Mouse (Mus musculus) embryonic fibroblast, embryonic 13.5 days (primary cell): ENCODE data around the gene Klhdc2. TPM values are rescaled to one million over a fixed set of nuclear protein-coding genes. Genes with fewer than 3 reads are reported as not detected.

Source experiments
- H3K27ac ChIP-seq: 2 replicates; pipeline ENCODE4 v1.5.1; 2012; ENCODE audit warnings: low read length, control low read depth, inconsistent platforms; ENCODE audit not compliant: insufficient read depth
- H3K4me1 ChIP-seq: 2 replicates; pipeline ENCODE4 v1.6.1; 2011; ENCODE audit warnings: low read length; ENCODE audit not compliant: control insufficient read depth, insufficient read depth
- H3K4me3 ChIP-seq: 2 replicates; pipeline ENCODE4 v1.5.1; 2011; ENCODE audit warnings: mild to moderate bottlenecking, control low read depth, low read length; ENCODE audit not compliant: insufficient read depth
- CTCF ChIP-seq: IDR thresholded peaks from 2 replicates; pipeline ENCODE4 v1.5.1; 2011; ENCODE audit warnings: mild to moderate bottlenecking, control low read depth, low read length, moderate library complexity, borderline replicate concordance; ENCODE audit not compliant: insufficient read depth
- POLR2A ChIP-seq: IDR thresholded peaks from 2 replicates; pipeline ENCODE4 v1.6.1; 2011; ENCODE audit warnings: low read depth, mild to moderate bottlenecking, control low read depth, low read length, moderate library complexity
- polyA plus RNA-seq: library from polyadenylated mRNA; stranded (reverse); fragments of >200 nt; gene quantifications from 2 replicates; pipeline ENCODE4 v1.2.4, GENCODE M21; 2011; ENCODE audit warnings: low read depth; ENCODE audit not compliant: missing spikeins, insufficient read length

Gene Klhdc2
- polyA plus RNA-seq, 1 experiment: 88.5 TPM

DNA sequence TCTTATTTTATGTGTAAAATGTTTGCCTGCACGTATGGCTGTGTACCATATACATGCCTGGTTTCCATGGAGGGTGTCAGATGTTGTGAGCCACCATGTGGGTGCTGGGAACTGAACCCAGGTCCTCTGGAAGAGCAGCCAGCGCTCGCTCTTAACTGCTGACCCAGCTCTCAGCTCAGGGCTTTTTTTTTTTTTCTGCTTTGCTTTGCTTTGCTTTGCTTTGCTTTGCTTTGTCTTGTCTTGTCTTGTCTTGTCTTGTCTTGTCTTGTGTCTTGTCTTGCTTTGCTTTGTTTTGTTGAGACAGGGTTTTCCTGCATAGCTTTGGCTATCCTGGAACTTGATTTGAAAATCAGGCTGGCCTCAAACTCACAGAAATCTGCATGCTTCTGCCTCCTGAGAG is 15.6 kb upstream of the Klhdc2 start:
- H3K4me1 ChIP-seq: no peaks in the 10 kb centered on the region
- TF ChIP-seq CTCF: no peak
- no peak for TF ChIP-seq POLR2A
- H3K4me3 ChIP-seq: no peak overlapping the region
- no peak overlapping the region for H3K27ac ChIP-seq

DNA sequence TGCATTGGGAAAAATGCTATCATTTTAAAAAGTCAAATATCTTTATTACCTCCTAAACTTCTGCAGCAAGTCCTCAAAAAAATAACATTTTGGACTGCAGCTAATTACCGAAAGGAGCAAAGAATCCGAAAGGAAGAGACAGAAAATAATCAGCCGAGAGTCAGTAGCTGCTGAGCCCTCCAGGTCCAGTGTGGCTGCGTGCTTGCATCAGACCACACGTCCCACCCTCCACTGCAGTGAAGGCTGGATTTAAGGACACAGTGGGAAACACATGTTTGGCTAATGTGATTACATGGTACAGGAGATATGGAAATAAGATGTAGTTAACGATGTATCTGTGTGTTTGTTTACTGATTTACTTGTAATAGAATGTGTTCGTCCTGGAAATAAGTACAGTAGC is 13.3 kb upstream of the Klhdc2 start:
- TF ChIP-seq CTCF (no peak), POLR2A (no peak)
- Histone ChIP-seq H3K4me3 (no peak overlapping the region), H3K27ac (no peak overlapping the region), H3K4me1 (no peaks in the 10 kb centered on the region)

DNA sequence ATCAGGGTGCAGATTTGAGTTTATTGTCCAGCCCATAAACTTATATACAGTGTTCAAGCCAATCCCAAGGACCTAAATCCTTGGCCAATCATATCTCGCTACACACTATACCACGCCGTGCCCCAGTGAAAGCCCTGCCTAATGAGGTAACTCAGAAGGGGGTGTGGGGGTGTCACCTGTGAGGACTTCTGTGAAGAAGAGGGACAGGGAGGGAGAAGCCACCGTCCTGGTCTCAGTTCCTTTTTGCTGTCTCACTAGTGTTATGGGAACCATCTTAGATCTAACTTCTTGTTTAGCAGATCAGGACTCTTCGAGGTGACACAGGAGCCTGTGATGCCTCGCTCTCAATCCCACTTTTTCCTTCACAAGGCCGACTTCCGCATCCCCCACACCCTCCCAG is 8.9 kb upstream of the Klhdc2 start:
- H3K4me1 ChIP-seq: no peaks in the 10 kb centered on the region
- H3K4me3 ChIP-seq: no peak overlapping the region
- TF ChIP-seq POLR2A: no peak
- no peak for TF ChIP-seq CTCF
- H3K27ac ChIP-seq: no peak overlapping the region

DNA sequence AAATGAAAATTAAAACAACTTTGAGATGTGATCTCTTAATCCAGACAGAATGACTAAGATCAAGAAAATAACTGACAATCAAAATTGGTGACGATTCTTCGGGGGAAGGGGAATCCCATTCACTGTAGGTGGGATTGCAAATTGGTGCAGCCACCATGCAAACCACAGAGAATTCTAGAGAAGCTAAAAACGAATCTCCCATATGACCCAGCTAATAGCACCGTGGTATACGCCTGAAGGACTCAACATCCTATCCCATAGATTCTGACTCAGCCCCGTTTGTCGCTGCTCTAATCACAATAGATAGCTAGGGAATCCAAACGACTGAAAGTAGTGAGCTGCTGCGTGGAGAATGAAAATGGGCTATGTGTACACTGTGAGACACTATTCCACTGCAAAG is 7.8 kb upstream of the Klhdc2 start:
- TF ChIP-seq POLR2A (no peak), CTCF (no peak)
- H3K4me3 ChIP-seq: no peak overlapping the region
- no peak overlapping the region for H3K27ac ChIP-seq
- H3K4me1 ChIP-seq: no peaks in the 10 kb centered on the region

DNA sequence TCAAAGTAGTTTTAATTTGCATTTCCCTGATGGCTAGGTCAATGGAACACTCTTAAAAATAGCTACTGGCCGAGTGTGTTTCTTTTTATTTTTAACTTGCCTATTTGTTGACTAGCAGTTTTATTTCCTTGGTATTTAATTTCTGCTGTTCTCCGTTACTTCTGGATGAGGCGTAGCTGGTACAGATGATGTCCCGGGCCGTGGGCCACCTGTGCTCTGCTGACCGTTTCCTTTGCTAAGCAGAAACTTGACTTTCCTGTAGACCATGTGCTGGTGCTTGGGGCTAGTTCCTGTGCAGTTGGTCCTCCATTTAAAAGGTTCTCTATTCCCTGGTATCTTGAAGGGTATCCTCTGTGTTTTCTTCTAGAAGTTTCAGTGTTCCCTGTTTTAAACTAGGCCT is 4.1 kb upstream of the Klhdc2 start:
- TF ChIP-seq POLR2A: no peak
- TF ChIP-seq CTCF: no peak
- no peak overlapping the region for H3K4me3 ChIP-seq
- 0 out of 2 replicates have a peak, but pooled peaks cover 4% of the 10 kb centered on the region for H3K4me1 ChIP-seq
- no peak overlapping the region for H3K27ac ChIP-seq

DNA sequence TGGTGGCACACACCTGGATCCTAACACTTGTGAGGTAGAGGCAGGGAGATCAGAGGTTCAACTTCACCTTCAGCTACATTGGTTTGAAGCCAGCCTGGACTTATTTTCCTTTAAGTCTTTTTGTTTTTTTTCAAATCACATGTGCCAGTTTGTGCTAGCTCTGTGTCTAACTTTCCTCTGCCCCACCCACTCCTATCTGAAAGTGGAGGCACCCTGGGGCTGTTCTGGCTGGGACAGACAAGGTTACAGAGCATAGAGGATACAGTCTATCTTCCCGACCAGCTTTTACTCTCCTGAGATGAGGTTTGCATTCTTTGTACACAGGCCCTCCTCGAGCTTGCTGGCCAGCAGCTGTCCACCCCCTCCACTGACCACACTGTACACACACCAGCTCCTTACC is 2.7 kb upstream of the Klhdc2 start:
- TF ChIP-seq POLR2A: no peak
- TF ChIP-seq CTCF: no peak
- Histone ChIP-seq H3K27ac (no peak overlapping the region), H3K4me3 (no peak overlapping the region), H3K4me1 (0 out of 2 replicates have a peak, but pooled peaks cover 4% of the 10 kb centered on the region)

DNA sequence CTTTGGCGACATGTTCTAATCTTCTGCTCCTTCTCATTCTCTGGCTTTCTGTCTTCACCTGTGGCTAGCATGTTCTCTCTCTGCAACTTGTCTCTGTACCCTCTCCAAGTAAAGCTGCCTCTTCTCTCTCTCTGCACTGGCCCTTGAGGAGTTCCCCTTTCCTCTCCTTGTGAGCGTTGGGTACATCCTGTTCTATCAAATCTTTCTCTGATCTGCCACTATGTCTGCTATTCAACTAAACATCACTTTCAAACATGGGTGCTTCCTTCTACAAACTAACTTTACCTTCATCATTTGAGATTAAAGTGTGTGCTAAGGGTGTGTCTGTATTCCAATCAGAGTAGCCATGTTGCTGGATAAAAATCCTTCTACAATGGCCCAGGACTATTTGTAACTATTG is 1.5 kb upstream of the Klhdc2 start:
- 0 out of 2 replicates have a peak, but pooled peaks cover 4% of the 10 kb centered on the region for H3K4me1 ChIP-seq
- H3K4me3 ChIP-seq: no peak overlapping the region
- TF ChIP-seq CTCF (no peak), POLR2A (no peak)
- H3K27ac ChIP-seq: no peak overlapping the region

DNA sequence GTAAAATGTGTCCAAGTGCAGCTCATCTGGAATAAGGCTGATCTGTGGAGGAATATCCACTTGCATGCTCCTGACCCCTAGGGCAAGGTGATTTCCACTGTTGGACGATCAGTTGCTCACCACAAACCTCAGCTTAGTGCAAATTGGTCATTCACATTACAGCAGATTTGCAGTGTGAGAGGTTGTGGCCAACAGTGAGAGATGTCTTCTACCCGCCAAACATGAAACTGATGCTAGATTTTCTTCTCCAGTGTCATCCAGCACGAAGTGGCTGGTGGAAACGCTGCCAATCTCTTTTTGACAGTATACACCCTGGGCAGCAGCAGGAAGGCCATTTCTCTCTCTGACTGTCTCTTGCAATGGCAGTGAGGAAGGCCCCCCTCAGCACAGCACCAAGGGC is 830 bp upstream of the Klhdc2 start:
- no peak overlapping the region for H3K27ac ChIP-seq
- H3K4me1 ChIP-seq: 0 out of 2 replicates have a peak, but pooled peaks cover 4% of the 10 kb centered on the region
- no peak overlapping the region for H3K4me3 ChIP-seq
- no peak for TF ChIP-seq POLR2A

DNA sequence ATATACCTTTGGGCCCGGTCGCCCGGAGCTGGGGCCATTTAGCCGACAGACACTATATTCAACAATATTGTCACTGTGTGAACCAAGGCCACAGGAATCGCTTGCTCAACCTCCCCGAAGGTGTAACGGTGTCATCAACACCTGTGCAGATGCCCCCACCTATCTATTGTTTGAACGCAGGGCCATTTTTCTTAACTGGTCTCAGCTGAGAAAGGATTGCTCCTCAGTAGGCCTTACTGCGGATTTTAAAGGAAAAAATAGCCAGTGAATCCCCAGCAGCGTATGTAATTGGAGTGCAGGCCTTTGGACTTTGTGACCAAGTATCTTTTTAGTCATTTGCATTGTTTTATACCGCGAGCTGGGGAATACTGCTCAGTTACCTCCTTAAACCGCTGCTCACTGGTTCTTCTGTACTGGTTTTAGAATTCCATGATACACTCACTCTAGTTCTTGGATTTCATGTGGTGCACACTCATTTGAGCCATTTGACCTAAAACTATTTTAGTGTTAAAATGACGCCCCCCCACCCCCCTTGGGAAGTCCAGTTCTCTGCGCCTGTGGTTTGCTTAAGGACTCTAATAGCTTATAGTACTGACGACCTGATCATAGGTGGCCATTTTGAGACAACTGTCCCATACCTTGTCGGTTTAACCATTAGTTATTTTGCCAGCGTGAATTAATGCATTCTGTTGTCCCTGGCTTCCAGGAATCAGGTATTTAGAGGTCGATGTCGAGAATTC is 1.1 kb downstream of the Klhdc2 start:
- no peak for TF ChIP-seq CTCF
- TF ChIP-seq POLR2A: no peak
- 0 out of 2 replicates have a peak, but pooled peaks cover 4% of the 10 kb centered on the region for H3K4me1 ChIP-seq
- H3K4me3 ChIP-seq: peak overlapping the region; percentile 77
- peak overlapping the region; percentile 76 for H3K27ac ChIP-seq

DNA sequence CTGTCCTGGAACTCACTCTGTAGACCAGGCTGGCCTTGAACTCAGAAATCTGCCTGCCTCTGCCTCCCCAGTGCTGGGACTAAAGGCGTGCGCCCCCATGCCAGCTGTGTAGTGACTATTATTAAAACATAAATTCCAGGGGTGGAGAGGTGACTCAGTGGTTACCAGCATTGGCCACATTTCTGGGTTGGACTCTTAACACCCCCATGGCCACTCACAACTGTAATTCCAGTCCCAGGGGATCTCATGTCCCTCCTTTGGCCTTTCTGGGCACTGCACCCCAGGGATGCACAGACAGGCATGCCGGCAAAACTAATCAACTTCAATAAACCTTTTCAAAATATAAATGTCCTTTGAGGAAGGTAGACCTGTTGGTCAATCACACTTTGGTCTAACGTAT is 1.8 kb downstream of the Klhdc2 start:
- Histone ChIP-seq H3K4me3 (no peak overlapping the region), H3K4me1 (0 out of 2 replicates have a peak, but pooled peaks cover 4% of the 10 kb centered on the region), H3K27ac (no peak overlapping the region)
- TF ChIP-seq POLR2A (no peak), CTCF (no peak)

DNA sequence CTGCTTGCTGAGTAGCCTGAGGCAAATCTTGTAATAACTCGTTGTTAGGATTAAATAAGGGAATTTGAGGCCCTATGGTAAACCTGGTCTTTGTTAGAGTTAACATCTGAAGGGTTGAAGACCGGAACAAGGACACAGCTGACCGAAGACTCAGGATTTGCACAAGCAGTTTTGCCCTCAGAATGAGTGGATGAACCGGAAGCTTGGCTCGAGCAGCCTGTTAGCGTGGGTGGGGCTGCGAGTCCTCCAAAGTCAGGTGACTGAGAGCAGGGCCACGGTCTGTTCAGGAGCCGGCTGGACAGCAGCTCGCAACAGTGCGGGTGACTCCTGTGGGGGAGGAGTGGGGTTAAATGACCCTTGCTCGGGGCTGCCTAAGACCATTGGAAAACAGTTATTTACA is 2.8 kb downstream of the Klhdc2 start:
- TF ChIP-seq POLR2A (no peak), CTCF (no peak)
- Histone ChIP-seq H3K4me3 (no peak overlapping the region), H3K27ac (no peak overlapping the region), H3K4me1 (0 out of 2 replicates have a peak, but pooled peaks cover 4% of the 10 kb centered on the region)
